Mouse (Mus musculus) liver, adult (tissue): Measurements from ENCODE around the gene Inava.
A peak's percentile ranks its signal among the peaks of the same experiment; 100 is the strongest.

Source experiments
- GATA4 ChIP-seq: IDR thresholded peaks from 2 replicates; pipeline ENCODE4 v1.6.1; 2014; ENCODE audit warnings: mild to moderate bottlenecking, low read length; ENCODE audit not compliant: insufficient replicate concordance

Inava gene

DNA sequence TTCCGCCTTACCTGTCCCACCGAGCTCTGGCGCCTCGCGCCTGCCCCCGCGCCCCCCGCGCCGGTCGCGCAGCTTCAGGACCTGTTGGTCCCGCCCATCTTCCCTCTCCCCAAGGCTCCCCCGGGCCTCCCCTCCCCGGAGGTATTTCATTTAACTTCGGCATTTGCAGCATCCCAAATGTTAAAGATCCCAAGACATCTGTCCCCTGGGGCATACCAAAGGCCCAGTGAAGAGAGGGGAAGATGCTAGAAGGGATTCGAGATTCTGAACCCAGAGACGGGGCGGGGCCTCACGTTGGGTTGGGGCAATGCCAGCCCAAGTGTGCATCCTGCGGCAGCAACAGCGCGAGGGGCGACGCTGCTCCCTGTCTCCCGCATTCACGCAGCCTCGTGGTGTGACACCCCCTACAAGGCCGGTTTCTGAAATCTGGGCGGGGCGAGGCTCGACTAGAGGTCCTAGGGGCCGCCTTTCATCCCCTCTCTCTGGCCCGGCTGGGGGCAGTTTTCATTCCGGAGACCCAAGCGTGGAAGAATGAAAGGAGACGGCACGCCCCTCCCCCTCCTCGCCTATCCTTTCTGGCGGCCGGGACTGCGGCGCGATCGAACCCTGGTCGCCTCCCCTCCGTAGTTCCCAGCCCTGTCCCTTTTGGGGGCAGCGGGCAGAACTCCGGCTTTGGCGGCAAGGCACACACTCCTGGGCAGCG lies at the start of gene Inava:
Inava (minus strand) TSS at position 373 of the 703 bp plus-strand sequence.
- no peak for TF ChIP-seq GATA4

DNA sequence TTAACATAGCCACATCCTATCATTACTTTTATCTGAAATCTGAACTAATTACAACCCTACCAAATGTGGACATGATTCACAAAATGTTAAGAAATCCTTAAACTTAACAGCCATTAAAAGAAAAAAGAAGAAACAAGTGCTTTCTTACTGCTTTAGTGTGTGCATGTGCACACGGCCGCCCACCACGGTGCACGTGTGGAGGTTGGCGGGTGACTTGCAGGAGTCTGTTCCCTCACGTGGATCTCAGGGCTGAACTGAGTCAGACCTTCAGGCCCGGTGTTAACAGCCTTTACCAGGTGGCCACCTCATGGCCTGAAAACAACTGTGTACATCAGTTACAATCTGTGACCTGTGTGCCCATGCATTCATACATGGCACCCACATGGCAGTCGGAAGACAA lies 43.3 kb upstream of the Inava start:
- TF ChIP-seq GATA4: no peak

DNA sequence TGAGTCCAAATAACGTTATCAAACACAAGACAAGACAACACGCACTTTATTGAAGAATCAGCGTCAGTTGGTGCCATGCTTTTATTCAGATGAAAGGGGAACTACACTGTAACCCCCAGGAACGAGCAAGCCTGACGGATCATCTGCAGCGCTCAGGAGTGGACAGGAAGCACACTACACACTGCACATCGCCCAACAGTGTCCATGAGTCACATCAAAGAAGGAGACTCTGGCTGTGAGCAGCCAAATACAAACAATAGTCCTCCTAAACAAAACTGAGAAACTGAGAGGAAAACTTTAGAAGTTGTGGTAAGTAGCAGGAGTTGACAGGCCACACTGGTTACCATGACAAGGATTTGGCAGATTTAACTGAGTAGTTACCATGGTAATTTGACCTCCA lies 34.2 kb upstream of the Inava start:
- TF ChIP-seq GATA4: no peak

DNA sequence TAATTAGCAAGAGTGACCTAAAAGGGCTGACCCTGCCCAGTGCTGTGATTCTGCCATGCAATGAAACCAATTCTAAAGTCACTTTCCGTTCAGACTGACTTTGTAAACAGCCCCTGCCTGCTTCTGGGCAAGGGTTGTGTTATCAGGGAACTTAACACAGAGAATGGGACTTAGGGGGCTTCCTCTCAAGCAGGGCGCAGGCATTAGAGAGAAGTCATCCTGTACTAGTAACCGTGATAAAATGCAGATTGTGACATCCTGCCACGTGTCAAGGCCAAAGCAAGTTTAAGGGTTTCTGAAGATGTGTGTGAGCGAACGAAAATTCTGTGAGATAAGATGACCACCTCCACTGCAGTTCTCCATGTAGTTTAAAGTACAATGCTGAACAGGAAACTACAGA lies 32.1 kb upstream of the Inava start:
- peak; percentile 11; the same call in 1 of the 2 replicates for TF ChIP-seq GATA4

DNA sequence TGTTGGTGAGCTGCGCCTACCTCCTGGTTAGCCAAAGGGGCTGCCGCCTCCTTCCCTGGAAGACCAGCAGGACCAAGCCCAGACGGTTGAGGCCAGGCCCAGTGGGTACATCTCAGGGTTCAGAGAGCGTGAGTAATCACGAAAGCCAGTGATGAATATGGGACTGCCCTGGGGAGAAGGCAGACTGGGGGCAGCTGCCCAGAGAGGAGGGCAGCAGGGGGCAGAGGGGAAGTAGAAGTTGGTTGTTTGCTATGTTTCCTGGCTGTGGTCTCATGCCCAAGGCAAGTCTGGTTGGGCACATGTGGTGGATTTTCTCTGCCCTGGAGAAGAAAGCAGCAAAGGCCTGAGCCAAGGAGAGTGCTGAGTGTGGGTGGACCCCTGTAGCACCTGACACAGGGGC lies 29.3 kb upstream of the Inava start:
- no peak for TF ChIP-seq GATA4

DNA sequence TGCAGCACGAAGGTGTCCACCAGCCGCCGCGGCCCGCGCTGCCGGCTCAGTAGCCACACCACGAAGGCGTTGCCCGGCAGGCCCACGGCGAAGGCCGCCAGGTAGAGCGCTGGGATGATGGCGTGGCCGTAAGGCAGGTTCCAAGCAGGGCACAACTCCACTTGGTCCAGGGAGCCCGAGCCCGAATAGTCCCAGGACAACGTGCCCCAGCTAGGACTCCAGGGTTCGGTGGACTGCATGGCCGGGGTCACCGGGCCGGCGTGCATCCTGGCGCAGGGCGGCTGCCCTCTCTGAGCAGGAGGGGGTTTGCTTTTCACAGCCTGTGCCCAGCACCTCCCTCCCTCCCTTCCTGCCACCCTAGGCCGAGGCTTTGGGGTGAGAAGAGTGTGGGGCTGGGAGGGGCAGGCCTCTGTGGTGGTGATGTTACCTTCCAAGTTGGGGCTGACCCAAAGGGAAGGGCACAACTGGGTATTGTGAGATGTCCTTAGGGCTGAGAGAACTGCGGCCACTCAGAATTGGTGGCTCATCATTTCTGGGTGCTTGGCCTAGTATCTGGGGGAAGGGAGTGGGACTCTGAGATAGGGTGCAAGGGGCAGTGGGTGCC lies 26.7 kb upstream of the Inava start, which contains the start of gene Gpr25:
Gpr25 (minus strand) TSS at position 239 of the 604 bp plus-strand sequence.
- no peak for TF ChIP-seq GATA4

DNA sequence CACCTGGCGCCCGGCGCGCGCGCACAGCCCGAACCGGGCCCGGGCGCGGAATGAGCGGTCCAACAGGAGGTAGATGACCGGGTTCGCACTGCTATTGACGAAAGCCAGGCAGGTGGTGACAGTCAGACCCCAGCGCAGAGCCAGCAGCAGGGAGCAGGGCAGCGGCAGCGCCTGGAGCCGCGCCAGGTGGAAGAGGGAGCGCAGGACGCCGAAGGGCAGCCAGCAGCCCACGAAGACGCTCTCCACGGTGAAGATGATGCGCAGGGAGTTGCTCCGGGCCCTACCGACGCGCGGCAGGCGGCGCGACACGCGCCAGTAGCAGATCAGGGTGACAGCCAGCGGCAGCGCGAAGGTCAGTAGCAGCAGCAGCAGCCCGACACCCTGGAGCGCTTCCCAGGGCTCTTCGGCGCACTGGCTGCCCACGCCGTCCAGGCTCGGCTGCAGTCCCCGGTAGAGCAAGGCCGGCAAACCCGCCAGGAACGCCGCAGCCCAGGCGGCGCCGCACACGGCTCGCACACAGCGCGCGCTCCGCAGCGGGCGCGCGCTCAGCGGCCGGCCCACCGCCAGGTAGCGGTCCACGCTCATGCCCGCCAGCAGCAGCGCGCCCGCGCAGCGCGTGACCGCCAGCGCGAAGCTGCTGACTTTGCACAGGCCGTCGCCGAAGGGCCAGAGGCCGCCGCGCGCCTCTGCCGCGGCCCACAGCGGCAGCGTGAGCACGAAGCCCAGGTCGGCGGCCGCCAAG lies 26.0 kb upstream of the Inava start:
- no peak for TF ChIP-seq GATA4

DNA sequence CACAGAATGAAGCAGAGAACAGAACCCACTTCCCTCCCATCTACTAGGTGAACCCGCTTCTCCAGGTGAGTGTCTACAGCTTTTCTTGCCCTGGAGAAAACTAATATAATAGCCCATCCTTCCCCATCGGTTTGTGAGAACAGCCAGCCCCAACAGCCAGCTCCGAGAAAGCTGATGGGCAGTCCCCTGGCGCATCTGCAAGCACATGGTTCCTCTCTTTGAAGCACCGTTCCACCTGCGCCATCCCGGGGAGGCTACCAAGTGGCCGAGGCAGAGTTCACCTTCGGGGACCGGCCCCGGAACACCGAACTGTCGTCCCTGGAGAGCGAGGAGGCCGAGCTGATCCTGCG lies 25.5 kb upstream of the Inava start:
- TF ChIP-seq GATA4: no peak

DNA sequence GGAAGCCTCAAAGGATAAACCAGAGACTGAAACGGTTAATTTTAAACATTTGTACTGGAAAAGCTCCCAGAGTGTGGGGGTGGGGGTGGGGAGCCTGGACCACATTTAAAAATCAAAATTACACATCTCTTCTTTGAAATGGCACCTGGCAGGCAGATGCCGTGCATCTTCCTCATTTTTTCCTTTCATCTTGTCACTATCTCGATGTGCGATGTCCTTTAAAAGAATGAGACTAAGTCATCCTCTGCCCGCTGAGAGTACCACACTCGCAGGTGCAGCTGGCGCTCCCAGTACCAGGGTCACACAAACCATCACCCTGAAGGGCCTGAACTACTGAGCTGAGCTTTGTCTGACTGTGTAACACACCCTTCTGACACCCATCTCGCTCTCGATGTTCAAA lies 24.4 kb upstream of the Inava start:
- TF ChIP-seq GATA4: no peak

DNA sequence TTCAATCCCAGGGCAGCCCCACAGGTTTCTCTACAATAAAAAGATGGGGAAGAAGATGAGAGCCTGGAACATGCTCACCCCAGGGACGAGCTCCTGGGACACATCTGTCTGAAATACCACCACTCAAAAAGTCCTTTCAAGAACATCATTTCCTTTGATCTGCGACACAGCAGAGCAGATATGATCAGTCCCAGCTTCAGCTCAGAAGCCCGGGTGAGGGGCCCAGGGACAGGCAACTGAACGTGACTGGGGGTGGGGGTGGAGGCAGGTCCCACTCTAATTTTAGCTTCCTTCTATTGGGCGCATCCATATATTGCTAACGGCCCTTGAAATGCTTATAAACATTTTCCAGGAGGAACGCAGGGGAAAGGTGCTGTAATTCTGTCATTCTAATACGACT lies 21.6 kb upstream of the Inava start:
- no peak for TF ChIP-seq GATA4

DNA sequence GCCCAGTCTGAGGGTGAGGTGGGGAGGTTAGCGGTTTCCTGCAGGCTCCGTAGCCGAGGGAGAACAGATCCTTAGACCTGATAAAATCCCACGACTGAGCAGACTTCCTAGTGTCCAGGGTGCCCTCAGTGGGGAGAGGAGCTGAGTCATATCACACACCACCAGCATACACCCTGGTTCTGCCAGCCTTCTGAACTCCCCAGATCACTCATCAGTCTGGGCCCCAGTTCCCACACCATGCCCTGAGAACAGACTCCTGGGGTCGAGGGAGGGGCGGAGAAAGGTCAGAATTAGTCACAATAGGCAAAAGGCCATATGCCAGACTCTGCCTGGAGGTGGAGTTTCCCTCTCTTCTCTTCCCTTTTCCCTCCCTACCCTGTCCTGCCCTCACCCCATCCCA lies 21.1 kb upstream of the Inava start:
- no peak for TF ChIP-seq GATA4

DNA sequence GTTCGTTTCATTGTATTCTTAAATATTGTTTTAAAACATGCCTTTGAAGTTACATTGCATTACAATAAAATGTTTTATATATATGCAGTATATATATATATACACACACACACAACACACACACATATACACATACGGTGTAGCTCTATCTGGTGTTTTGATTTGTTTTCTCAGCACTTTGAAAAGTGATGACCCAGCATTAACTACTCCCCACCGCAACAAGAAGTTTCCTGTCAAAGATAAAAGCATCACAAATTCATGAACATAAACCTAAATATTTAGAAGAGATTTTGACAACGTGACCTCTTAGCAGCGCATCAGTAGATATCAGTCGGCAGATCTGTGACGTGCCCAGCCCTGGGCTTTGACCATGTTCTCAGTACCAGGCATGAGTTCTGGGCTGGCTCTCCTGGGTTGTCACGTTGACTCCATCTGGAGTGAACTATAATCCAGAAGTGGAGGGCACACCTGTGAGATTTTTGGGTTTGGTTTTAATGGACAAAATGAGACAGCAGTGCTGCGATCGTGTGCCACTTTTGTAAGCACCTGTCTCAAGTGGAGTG lies 20.5 kb upstream of the Inava start:
- TF ChIP-seq GATA4: no peak

DNA sequence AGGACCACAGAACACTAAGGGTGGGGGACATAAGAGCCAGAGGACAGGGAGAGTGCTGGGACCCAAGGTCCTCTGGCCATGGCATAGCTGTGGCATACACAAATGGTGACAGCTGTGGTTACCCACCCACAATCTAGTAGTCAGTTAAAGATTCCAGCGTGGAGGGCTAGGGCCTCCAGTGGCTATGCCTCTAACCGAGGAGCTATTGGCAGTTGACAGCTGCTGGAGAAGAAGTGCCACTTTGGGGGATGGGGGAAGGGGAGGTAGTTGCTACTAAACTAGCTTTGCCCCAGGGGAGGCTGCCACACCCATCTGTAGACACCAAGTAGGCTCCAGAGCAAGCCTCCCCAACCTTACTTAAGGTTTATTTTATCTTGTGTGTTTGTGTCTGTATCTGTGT lies 19.4 kb upstream of the Inava start:
- TF ChIP-seq GATA4: no peak

DNA sequence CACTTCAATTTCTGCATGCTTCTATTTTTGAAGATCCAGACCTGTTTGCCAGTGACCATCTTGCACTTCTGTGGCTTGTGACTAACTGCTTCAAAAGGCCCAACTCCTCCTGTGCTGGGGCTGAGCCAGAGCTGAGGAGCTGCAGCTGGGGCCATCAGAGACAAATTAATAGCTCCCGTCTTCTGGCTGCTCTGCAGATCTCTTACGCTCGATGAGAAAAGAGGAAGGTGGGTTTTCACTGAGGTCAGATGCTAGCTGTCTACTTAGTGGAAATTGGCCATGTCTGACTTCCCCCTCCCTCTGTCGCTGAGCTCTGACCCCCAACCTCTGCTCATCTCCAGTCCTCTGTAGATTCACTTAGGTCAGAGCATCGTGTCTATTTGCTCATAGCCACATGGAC lies 15.6 kb upstream of the Inava start:
- TF ChIP-seq GATA4: no peak

DNA sequence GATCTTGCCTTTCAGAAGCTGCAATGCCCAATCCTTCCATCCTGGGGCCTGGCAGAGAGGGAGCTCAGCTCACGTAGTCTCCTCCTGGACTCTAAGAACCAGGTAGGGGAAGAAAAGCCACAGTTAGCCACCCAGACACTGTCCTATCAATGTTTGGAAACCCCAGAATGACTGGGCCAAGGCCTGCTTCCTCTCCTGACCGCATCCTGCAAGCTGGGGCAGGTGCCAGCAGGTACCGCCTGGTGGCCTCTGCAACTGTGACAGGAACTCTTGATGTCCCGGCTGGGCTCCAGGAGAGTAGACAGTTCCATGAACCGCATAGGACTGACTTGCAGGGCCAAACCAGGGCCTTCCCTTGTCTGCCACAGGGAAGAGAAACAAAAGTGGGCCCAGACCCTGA lies 13.3 kb upstream of the Inava start:
- TF ChIP-seq GATA4: no peak

DNA sequence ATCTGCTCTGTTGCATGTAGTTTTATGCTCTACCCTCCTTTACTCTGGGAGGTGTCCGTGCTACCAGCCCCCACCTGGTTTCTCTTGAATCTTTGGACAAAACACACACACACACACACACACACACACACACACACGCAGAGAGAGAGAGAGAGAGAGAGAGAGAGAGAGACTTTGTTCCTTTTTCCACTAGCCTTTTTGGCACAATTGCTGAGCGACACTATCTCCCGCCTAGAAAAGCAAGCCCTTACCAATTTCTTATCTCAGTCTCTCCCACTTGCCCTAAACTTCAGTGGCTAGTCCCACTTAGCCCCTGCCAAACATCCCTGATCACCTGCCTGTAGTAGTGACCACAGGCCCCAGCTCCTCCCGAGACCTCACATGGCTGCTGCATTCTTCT lies 10.4 kb upstream of the Inava start:
- no peak for TF ChIP-seq GATA4

DNA sequence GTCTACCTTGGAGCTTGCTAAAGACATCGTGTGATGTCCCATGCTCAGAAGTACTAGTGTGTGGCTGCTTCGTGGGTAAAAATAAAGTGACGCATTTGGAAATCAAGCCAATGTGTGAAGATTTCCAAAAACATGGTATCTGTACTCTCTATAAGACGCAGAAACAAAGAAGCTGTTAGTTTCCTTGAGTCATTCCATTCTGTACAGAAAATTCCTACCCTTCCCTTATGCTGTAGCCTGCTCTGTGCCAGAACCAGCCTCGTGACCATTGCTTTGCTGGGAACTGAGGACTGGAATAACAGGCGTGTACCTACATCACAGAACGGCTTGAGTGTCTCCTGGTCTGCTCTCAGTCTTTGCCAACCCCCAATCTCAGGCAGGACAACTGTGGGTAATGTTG lies 7.7 kb upstream of the Inava start:
- no peak for TF ChIP-seq GATA4

DNA sequence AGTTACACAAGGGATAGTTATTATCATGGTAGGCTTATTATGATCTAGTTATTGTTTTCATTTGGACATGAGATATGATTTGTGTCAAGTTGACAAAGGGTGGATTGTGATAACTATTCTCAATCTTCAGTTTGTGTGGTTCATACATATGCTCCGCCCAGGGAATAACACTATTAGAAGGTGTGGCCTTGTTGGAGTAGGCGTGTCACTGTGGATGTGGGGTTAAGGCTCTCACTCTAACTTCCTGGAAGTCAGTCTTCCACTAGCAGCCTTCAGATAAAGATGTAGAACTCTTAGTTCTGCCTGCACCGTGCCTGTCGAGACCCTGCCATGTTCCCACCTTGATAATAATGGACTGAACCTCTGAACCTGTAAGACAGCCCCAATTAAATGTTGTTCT lies 4.4 kb upstream of the Inava start:
- TF ChIP-seq GATA4: no peak
